Mouse (Mus musculus) embryonic stem cell, embryonic (primary cell): ENCODE measurements at regions not wholly inside any gene's neighbourhood (a gene's known extent, or its start where the extent isn't known, plus 50 kb on each side); places are given as distances from the start of the nearest gene placed in this dataset.

Source experiments
- CTCF ChIA-PET, 4 experiments: fragments of 300-600 bp in 2 of 4; fragments of 350-600 bp in 2 of 4; sonication (Branson Sonifier 250); formaldehyde crosslinking; loops; one replicate each; lab custom pipeline; 2022; ENCODE audit warnings: inconsistent platforms in 2 of 4; lab: Charles Lee
- POLR2A ChIA-PET, 4 experiments: fragments of 300-600 bp in 2 of 4; fragments of 350-600 bp in 2 of 4; sonication (Branson Sonifier 250); formaldehyde crosslinking; loops; one replicate each; lab custom pipeline; 2022; ENCODE audit warnings: antibody characterized with exemption in 4 of 4, inconsistent platforms in 1 of 4; lab: Charles Lee

GRCm38 (mm10) chr4:58670906-58671250 lies 116.6 kb downstream of the Olfr267 start:
- POLR2A ChIA-PET, result interaction anchor here in 3 of 4 experiments (0.6 to 2.8 kb wide), 16 partner anchors 8 to 714 kb away, joined by 3 to 13 read pairs (median 4); partner anchors contain the start of gene Ecpas (in 1 of the 3)

GRCm38 (mm10) chr4:58670107-58670905 lies 116.6 kb upstream of the Lpar1 start:
- ChIA-PET POLR2A (interaction anchor here (0.6 to 2.8 kb wide), 18 partner anchors 7 to 1868 kb away, joined by 3 to 13 read pairs (median 4); partner anchors contain the start of genes Ecpas (in 1 of the 4), Fam206a (in 1 of the 4) and Lpar1 (in 1 of the 4)), CTCF (no interaction called here)

More at GRCm38 (mm10) chr4:58670906-58671250, 116.6 kb downstream of the Olfr267 start:
- CTCF ChIA-PET, result interaction anchor here in 1 of 4 experiments (0.5 kb wide), 1 partner anchor 585 kb away, joined by 3 read pairs; no protein-coding TSS in a partner anchor

GRCm38 (mm10) chr4:58668368-58669153 lies 114.9 kb upstream of the Lpar1 start:
- ChIA-PET CTCF (interaction anchor here in 1 of 4 experiments (0.5 kb wide), 1 partner anchor 12 kb away, joined by 3 read pairs; no protein-coding TSS in a partner anchor), POLR2A (interaction anchor here in 2 of 4 experiments (0.5 to 1.9 kb wide), 2 partner anchors 115 to 221 kb away, joined by 4 read pairs; partner anchors contain the start of gene Lpar1 (in 1 of the 2))

GRCm38 (mm10) chr4:58663628-58664205 lies 110.0 kb upstream of the Lpar1 start:
- POLR2A ChIA-PET, result interaction anchor here in 1 of 4 experiments (1.2 to 2.9 kb wide), 4 partner anchors 11 to 49 kb away, joined by 3 to 8 read pairs (median 4); no protein-coding TSS in a partner anchor
- CTCF ChIA-PET, result interaction anchor here in 1 of 4 experiments (0.5 kb wide), 1 partner anchor 173 kb away, joined by 8 read pairs; no protein-coding TSS in a partner anchor

GRCm38 (mm10) chr4:58661781-58662293 lies 108.1 kb upstream of the Lpar1 start:
- POLR2A ChIA-PET, result interaction anchor here in 2 of 4 experiments (0.5 to 2.9 kb wide), 3 partner anchors 10 to 1317 kb away, joined by 6 to 12 read pairs (median 8); no protein-coding TSS in a partner anchor
- CTCF ChIA-PET, result no interaction called here

GRCm38 (mm10) chr4:58660511-58660910 lies 106.8 kb upstream of the Lpar1 start:
- CTCF ChIA-PET, result no interaction called here
- POLR2A ChIA-PET, result interaction anchor here in 1 of 4 experiments (2.1 to 2.9 kb wide), 2 partner anchors 11 to 17 kb away, joined by 8 to 12 read pairs; no protein-coding TSS in a partner anchor

- CTCF ChIA-PET, result interaction anchor here in 2 of 4 experiments (0.5 to 0.7 kb wide), 2 partner anchors 114 to 1046 kb away, joined by 3 to 7 read pairs; no protein-coding TSS in a partner anchor
- POLR2A ChIA-PET, result interaction anchor here in 2 of 4 experiments (0.6 to 1.0 kb wide), 5 partner anchors 11 to 292 kb away, joined by 3 to 4 read pairs (median 3); no protein-coding TSS in a partner anchor
These were observed 104.5 kb upstream of the Lpar1 start for GRCm38 (mm10) chr4:58658206-58658605.

GRCm38 (mm10) chr4:58647761-58648295 lies 94.1 kb upstream of the Lpar1 start:
- CTCF ChIA-PET, result no interaction called here
- POLR2A ChIA-PET, result no interaction called here

GRCm38 (mm10) chr4:58646821-58647220 lies 93.1 kb upstream of the Lpar1 start:
- POLR2A ChIA-PET, result interaction anchor here in 1 of 4 experiments (0.6 kb wide), 1 partner anchor 102 kb away, joined by 8 read pairs; no protein-coding TSS in a partner anchor

GRCm38 (mm10) chr4:58643371-58643770 lies 89.7 kb upstream of the Lpar1 start:
- POLR2A ChIA-PET, result interaction anchor here in 2 of 4 experiments (0.6 to 2.1 kb wide), 8 partner anchors 9 to 687 kb away, joined by 3 to 8 read pairs (median 3); partner anchors contain the start of genes Lpar1 (in 1 of the 2) and Txn1 (in 1 of the 2)
- CTCF ChIA-PET, result interaction anchor here in 2 of 4 experiments (0.7 to 1.3 kb wide), 3 partner anchors 17 to 228 kb away, joined by 3 read pairs; no protein-coding TSS in a partner anchor

More at GRCm38 (mm10) chr4:58646821-58647220, 93.1 kb upstream of the Lpar1 start:
- CTCF ChIA-PET, result no interaction called here

GRCm38 (mm10) chr4:58642236-58642635 lies 88.5 kb upstream of the Lpar1 start:
- POLR2A ChIA-PET, result interaction anchor here in 3 of 4 experiments (0.6 to 2.1 kb wide), 5 partner anchors 11 to 142 kb away, joined by 3 to 8 read pairs (median 3); no protein-coding TSS in a partner anchor
- CTCF ChIA-PET, result interaction anchor here in 1 of 4 experiments (1.3 kb wide), 1 partner anchor 15 kb away, joined by 3 read pairs; no protein-coding TSS in a partner anchor

GRCm38 (mm10) chr4:58632696-58633095 lies 79.0 kb upstream of the Lpar1 start:
- ChIA-PET CTCF (interaction anchor here in 1 of 4 experiments (0.6 kb wide), 1 partner anchor 294 kb away, joined by 4 read pairs; no protein-coding TSS in a partner anchor), POLR2A (interaction anchor here in 1 of 4 experiments (0.7 kb wide), 1 partner anchor 132 kb away, joined by 3 read pairs; no protein-coding TSS in a partner anchor)

- CTCF ChIA-PET, result no interaction called here
- POLR2A ChIA-PET, result no interaction called here
These were observed 77.7 kb upstream of the Lpar1 start for GRCm38 (mm10) chr4:58631415-58631814.

- ChIA-PET POLR2A (interaction anchor here in 1 of 4 experiments (0.5 to 1.5 kb wide), 3 partner anchors 17 to 87 kb away, joined by 3 to 4 read pairs (median 3); no protein-coding TSS in a partner anchor), CTCF (interaction anchor here in 1 of 4 experiments (0.6 to 1.4 kb wide), 3 partner anchors 10 to 211 kb away, joined by 3 read pairs; no protein-coding TSS in a partner anchor)
These were observed 73.3 kb upstream of the Lpar1 start for GRCm38 (mm10) chr4:58627021-58627420.

GRCm38 (mm10) chr4:58624059-58624458 lies 70.4 kb upstream of the Lpar1 start:
- CTCF ChIA-PET, result interaction anchor here in 3 of 4 experiments (0.5 to 1.5 kb wide), 5 partner anchors 9 to 209 kb away, joined by 3 to 4 read pairs (median 3); no protein-coding TSS in a partner anchor
- POLR2A ChIA-PET, result interaction anchor here in 2 of 4 experiments (0.6 to 1.5 kb wide), 3 partner anchors 10 to 352 kb away, joined by 3 to 6 read pairs (median 4); no protein-coding TSS in a partner anchor

GRCm38 (mm10) chr4:58620641-58621040 lies 66.9 kb upstream of the Lpar1 start:
- CTCF ChIA-PET, result interaction anchor here in 1 of 4 experiments (0.8 kb wide), 1 partner anchor 23 kb away, joined by 3 read pairs; no protein-coding TSS in a partner anchor

More at GRCm38 (mm10) chr4:58620641-58621040, 66.9 kb upstream of the Lpar1 start:
- POLR2A ChIA-PET, result interaction anchor here in 1 of 4 experiments (0.8 to 1.2 kb wide), 2 partner anchors 107 to 221 kb away, joined by 3 read pairs; no protein-coding TSS in a partner anchor
